Mouse (Mus musculus): ENCODE measurements around the gene Mfsd1. TPM values are rescaled to one million over a fixed set of nuclear protein-coding genes. Genes with fewer than 3 reads are reported as not detected.

The Mfsd1 gene
- total RNA-seq, 4 experiments from 2014 or later: 70.1 to 80.2 (median 74.4) TPM

DNA sequence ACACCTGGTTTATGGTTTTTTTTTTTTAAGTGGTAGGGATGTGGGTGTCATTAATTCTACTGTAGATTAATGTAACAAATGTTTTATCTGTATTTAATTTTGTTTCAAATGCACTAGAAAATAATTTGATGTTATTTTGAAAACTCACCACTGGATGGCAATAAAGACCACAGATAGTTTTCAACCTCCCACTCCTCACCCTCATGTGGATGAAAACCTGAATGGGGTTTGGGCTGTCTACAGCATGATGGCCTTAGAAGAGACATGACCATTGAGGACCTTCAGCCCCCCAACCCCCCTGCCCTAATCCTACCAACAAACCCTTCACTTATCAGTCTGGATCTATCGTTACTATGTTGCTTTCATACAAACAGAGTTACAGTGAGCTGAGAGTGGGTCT is 42.1 kb downstream of the Mfsd1 start:
- DNase-seq: no peak

DNA sequence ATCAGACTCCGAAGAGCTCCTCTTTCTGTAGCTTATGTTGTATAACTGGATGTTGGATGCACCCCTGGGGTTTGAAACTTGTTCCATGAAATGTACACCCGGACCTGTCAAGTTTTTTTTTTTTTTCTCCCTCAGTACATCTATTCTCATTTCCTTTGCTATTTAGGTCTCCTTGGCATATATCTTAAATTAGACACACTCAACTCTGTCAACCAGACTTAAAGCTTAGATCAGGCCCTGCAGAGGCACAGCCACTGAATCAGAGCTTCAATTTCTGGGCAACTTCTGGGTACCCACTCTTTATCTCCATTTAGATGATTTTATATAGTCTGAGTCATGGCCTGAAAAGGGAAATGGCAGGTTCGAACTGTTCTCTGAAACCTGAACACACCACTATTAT is 60.6 kb downstream of the Mfsd1 start:
- DNase-seq: no peak

GRCm38 (mm10) chr3:67645640-67646466 is 63.3 kb downstream of the Mfsd1 start:
- DNase-seq: no peak

Other genes starting within 250 kb of the Mfsd1 start
- gene Mlf1, start 208.6 kb upstream of the Mfsd1 start, total RNA-seq (2022): 1 to 10 TPM; 1.1 to 3.5 (median 1.8) TPM
- gene Gm17402, start 207.6 kb upstream of the Mfsd1 start, total RNA-seq (2022): not detected
- 100 to 1,000 TPM in 1 of 4 experiments, 10 to 100 TPM in 3; 73.8 to 107 (median 88.8) TPM for gene Gfm1, start 152.6 kb upstream of the Mfsd1 start, total RNA-seq (2022)
- 10 to 100 TPM in 1 of 4 experiments, 1 to 10 TPM in 3; 8.3 to 12.9 (median 9.5) TPM for gene Lxn, start 118.8 kb upstream of the Mfsd1 start, total RNA-seq (2022)
- gene Rarres1, start 67.2 kb upstream of the Mfsd1 start, total RNA-seq (2022): 1 to 10 TPM in 2 of 4 experiments, under 1 TPM in 2; 0.28 to 1.8 (median 0.89) TPM

Measured in adrenal gland, adult 8-10 months (tissue).